Mouse (Mus musculus) cerebellum, adult 18-20 months (tissue): ENCODE data around the gene Cuta.
A peak's percentile ranks its signal among the peaks of the same experiment; 100 is the strongest.

ENCODE experiments used
- DNase-seq, 2 experiments: peaks; one replicate each; pipeline ENCODE4 v3.0.0; 2021

The Cuta gene

DNA sequence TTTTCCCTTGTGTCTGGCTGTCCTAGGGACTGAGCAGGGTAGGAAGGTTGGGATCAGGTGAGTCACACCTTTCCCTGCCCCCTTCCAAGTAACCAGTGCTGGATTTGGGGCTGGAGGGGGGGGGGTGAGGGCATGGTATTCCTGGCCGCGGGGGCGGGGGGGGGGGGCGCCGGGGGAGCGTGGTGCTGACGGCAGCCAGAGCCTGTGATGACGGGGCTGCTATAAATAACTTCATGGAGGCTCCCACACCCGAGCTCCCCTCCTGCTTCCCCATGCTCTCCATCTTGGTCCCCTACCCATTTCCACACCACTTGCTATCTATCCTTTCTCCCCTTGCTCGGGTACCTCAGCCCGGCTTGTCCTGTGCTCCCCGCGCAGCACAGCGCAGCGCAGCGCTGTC lies 14.4 kb upstream of the Cuta start:
- no peak for DNase-seq

GRCm38 (mm10) chr17:26953201-26953600 lies 13.8 kb upstream of the Cuta start:
- DNase-seq: no peak

DNA sequence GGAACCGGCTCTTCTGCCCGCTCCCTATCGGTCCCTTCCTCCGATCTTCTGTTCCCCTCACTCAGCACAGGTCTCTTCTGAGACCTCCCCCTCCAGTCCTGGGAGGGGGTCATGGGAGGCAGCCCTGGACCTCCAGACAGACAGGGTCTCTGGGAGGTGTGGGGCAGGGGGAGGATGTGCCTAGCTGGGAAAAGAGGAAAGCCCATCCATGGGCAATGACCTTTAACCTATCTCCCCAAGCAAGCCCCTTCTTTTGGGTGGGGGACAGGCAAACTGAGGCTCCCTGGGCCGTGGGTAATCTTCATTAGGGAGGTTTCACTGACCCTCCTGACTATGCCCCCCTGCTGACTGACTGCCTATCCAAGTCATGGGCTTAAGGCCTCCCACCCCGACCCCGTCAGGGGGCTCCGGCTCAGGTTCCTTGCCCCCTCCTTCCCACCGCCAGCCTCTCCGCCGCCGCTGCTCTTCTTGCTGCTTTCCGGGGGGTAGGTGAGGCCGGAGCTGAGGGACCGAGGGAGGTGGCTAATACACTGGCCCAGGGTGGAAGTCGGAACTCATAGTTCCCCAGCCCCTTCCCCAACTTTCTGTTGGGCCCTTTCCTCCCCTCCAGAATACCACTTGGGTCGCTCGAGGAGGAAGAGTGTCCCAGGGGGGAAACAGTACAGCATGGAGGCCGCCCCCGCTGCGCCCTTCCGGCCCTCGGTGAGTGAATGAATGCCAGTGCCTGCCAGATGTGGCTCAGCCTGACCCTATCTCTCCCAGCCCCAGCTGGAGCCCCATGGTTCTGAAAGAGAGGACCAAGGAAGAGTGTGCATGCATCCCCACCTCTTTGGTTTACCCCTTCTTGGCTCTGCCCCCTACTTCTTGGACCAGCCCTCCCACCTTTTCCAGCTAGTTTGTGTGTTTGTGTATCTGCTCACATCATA lies 12.8 kb upstream of the Cuta start:
- DNase-seq: peak in 1 of 2 experiments; percentile 16

DNA sequence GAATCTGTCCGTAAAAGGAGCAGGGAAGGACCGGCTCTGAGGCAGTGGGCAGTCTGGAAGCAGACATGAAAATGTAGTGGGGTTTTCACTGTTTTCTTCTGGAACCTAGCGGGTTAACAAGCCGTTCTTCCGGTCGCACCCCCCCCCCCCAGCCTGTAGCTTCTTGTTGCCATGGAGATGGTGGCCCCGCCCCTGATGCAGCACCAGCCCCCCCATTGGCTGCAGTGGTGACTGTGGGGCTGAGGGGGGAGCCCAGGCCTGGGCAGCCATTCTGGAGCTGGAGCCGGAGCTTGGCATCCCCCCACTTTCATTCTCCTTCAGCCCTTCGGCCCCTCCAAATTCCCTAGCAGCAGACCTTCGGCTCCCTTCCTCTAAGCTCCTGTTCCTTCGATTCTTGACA lies 12.0 kb upstream of the Cuta start:
- peak in 1 of 2 experiments; percentile 49 for DNase-seq

GRCm38 (mm10) chr17:26950560-26951288 lies 11.4 kb upstream of the Cuta start:
- DNase-seq: peak in 1 of 2 experiments; percentile 3

DNA sequence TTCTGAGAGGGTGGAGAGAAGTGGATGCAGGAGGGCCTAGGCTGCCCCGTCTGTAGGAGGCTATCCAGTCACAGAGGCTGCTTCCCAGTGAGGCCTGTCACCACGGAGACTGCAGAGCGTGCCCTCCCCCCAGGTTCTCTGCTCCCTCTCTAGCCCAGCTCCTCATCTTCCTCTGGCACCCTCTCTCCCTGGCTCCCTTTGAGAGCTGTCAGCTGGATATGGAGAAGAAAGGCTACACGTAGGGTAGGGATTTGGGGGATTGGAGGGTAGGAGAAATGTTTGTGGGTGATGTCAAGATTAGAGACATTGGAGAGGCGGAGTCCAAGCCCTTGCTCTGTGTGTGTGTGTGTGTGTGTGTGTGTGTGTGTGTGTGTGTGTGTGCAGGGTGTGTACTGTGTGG lies 10.5 kb upstream of the Cuta start:
- DNase-seq: no peak

DNA sequence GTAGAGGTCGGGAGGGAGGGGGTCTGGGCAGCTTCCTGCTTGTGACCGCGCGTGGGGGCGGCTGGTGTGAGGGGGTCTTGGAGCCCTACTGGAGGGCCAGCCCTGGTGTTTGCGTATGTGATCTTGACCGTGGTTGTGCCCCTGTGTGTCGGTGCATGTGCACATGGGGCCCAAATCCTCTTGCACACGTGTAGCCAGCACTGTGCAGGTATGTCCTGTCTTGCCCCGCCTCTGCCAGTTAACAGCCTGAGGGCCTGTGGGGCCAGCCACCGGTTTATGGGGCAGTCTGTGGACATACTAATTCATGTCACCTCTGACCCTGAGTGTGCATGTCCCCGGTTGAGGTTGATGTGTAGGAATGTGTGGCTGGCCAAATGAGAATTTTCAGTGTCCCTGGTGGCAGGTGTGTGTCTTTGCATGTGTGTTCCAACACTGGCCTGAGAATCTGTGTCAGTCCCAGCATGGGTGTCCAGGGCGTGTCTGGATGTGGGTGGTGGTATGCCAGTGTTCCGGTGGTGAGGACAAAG lies 9.7 kb upstream of the Cuta start:
- no peak for DNase-seq

GRCm38 (mm10) chr17:26948316-26949050 lies 9.1 kb upstream of the Cuta start:
- peak; percentile 56 to 69 for DNase-seq

GRCm38 (mm10) chr17:26947231-26948100 lies 8.1 kb upstream of the Cuta start:
- no peak for DNase-seq

- DNase-seq: peak; percentile 88 to 91
Measured at GRCm38 (mm10) chr17:26946567-26946966, 7.2 kb upstream of the Cuta start.

DNA sequence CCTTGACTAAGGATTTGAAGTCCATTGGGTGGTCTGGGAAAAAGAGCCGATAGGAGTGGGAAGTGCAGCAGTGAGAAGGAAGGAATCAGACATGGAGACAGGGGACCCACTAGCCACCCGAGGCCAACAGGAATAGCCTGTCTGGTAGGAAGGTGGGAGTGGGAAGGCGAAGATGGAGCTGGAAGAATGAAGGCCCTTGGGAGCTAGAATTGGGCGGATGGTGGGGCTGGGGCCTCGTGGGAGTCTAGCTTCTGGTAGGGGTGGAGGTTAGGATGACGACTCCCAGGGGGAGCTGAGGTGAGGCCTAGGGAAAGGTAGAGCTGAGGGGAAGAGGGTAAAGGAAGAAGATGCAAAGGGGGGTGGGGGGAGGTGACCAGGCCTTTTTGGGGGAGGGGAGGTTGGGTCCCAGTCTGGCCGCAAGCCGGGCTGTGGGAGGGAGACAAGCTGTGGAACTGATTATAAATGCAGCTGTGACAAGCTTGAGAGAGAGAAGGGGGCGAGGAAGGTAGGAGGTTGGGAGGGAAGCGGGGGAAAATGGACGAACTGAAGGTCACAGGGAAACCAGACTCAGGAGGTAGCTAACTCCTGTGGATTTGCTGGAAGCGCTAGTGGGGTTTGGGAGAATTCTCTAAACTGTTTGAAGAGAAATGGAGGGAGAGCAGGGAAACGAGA lies 6.6 kb upstream of the Cuta start:
- DNase-seq: no peak

- DNase-seq: no peak
Measured at GRCm38 (mm10) chr17:26941841-26942570, 2.6 kb upstream of the Cuta start.

DNA sequence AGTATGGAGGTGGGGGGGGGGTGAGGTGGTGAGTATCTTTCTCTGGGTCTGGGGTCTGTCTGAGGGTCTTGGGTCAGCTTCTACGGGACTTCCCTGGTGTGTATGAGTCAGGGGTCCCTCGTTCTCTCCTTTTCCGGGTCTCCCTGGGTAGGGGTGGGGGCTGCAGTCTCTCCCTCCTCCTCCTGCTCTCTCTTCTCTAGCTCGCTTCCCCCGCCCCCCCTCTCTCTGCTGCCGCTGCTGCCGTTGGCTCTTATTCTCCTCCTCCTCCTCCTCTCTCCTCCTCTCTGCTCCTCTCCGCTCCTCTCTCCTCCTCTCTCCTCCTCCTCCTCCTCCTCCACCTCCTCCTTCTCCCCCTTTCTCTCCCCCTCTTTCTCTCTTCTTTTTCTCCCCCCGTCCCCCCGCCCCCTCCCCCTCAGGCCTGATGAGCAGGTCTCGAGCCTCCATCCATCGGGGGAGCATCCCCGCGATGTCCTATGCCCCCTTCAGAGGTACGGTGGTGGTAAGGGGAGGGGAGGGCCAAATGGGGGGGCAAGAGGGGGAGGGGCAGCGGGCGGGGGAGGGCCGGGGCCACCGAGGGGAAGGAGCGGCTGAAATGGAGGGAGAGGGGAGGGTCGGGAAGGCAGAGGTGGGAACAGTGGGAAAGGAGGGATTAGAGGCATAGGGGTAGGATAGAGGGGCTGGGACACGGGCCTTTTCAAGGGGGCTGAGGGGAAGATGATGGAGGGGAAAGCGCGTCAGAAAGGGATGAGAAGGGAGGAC lies 1.8 kb upstream of the Cuta start, which contains the start of gene Syngap1:
Gene Syngap1, plus strand, starts transcription at position 223 of the 759 bp plus-strand sequence.
- DNase-seq: peak; percentile 66 to 77

DNA sequence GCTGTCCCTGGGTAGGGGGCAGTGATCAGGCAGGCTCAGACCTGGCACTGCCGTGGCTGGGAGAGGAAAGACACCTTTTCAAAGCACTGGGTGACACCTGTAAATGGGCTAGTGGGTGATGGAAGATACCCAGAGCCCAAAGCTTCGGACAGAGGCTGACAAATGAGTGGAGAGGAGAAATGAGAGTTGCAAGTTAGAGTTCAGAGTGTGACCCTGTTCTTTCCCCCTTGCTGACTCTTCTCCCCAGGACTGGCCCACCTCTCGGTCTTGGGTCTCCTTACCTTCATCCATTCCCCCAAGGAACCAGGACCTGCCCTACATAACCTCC lies 568 bp upstream of the Cuta start:
- no peak for DNase-seq

DNA sequence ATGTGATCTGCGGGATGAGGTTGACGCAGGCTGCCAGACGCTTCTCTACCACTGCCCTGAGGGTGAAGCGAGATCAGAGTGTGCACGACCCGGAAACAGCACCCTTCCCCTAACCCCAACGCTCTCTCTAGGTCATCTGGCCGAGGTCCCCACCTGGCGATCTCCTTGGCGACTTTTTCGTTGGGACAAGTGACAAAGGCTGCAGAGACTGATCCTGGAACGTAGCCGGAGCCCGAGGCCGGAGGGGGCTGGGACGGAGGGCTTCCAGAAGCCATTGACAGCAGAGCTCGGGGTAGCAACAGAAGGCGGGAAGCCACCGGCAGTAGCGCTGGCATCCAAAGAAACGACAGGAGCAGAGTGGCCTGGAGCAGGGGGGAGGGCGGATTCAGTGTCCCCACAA lies 638 bp downstream of the Cuta start:
- DNase-seq: peak; percentile 45 to 55

GRCm38 (mm10) chr17:26937883-26938695 lies 1.3 kb downstream of the Cuta start:
- DNase-seq: no peak

DNA sequence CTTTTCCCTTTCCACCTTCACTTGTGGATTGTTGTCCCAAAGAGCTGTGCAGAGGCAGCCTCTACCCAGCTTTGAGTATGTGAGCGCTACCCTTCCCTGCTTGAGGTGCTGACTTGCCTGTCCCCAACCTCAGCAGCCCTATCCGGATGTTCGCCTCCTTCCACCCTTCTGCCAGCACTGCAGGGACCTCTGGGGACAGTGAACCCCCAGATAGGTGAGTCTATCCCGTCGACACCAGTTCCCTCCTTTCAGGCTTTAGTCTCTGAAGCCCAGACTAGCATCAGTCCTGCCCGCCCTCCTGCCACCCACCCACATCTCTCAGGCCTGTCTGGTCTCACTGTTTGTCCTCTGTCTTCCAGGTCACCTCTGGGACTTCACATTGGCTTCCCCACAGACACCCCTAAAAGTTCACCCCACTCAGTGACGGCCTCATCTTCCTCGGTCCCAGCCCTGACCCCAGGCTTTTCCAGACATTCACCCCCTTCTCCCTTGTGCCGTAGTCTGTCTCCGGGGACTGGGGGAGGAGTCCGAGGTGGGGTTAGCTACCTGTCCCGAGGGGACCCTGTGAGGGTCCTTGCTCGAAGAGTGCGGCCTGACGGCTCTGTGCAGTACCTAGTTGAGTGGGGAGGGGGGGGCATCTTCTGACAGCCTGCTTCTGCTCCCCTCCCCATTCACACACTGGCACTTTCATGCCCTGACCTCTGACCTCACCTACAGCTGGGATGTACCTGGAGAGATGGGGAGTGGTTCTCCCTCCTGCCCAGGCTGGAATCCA lies 2.3 kb downstream of the Cuta start:
- DNase-seq: no peak

GRCm38 (mm10) chr17:26936453-26936852 lies 2.9 kb downstream of the Cuta start:
- DNase-seq: no peak
